In genomic region chr16:4068588-4068987, GRCm38 (mm10) we compare ENCODE assay signal across 9 mouse cellular contexts. TPM values are rescaled to one million over a fixed set of nuclear protein-coding genes. Genes with fewer than 3 reads are reported as not detected.
A peak's percentile ranks its signal among the peaks of the same experiment; 100 is the strongest.
DNase-seq lines count a peak whose midpoint lies in the region; ATAC-seq and TF ChIP-seq lines count a peak whose summit lies in the region.
"Had no signal": no experiment of that assay in that cellular context is flagged by ENCODE, and none has a peak within 500 bp of the region (broad histone marks: within the 10 kb centered on the region; RNA-seq: fewer than 3 reads in every experiment).

No protein-coding gene starts in this region.

- peak; percentile 54; the same call in 1 of the 2 replicates for TF ChIP-seq CTCF in G1E (IDR thresholded peaks at IDR 0.05; ENCODE audit: low read depth, low read length)

- ATAC-seq in kidney, embryonic 15.5 days (replicated peaks; ENCODE audit: low FRiP score), result no peak
- ATAC-seq in G1E (ENCODE audit: extremely low read depth, insufficient number of reproducible peaks, low FRiP score, poor library complexity, severe bottlenecking), result peak; percentile 76
- ATAC-seq in common myeloid progenitor, adult 5-6 weeks (replicated peaks; ENCODE audit: low read depth, poor library complexity, severe bottlenecking), result peak; percentile 96
- ATAC-seq in midbrain, embryonic 14.5 days (ENCODE audit: low FRiP score, low TSS enrichment), result no peak

- H3K4me2 ChIP-seq in kidney, embryonic 15.5 days, result no peak overlapping the region
- H3K4me2 ChIP-seq in midbrain, embryonic 14.5 days (ENCODE audit: low read length), result no peak overlapping the region
- H3K4me2 ChIP-seq: embryonic facial prominence, embryonic 15.5 days had no signal

- DNase-seq in kidney, adult 11 months, result peak; percentile 33
- peak; percentile 30 for DNase-seq in G1E (ENCODE audit: low spot score)
- peak; percentile 64 to 75 for DNase-seq in heart, postnatal 14 days
- peak; percentile 37 to 41 for DNase-seq in left cerebral cortex, postnatal 25 days (ENCODE audit: low spot score in 2 of 2)
- peak; percentile 70 for DNase-seq in midbrain, embryonic 14.5 days
- DNase-seq in thymus, postnatal 10 days (ENCODE audit: low spot score in 2 of 2), result peak; percentile 16 to 59

- WGBS in kidney, embryonic 15.5 days, result 55% methylated on average over 8 of the region's 8 CpGs
- 62% methylated on average over 8 of the region's 8 CpGs for WGBS in midbrain, embryonic 14.5 days

- no peak overlapping the region for H3K4me3 ChIP-seq in kidney, embryonic 15.5 days (replicated peaks)
- no peak overlapping the region for H3K4me3 ChIP-seq in G1E (ENCODE audit: low read depth, low read length)
- H3K4me3 ChIP-seq in midbrain, embryonic 14.5 days (replicated peaks; ENCODE audit: low read depth, low read length), result no peak overlapping the region
- H3K4me3 ChIP-seq: embryonic facial prominence, embryonic 15.5 days had no signal

- no peaks in the 10 kb centered on the region for H3K4me1 ChIP-seq in kidney, embryonic 15.5 days
- peaks cover under 1% of the 10 kb centered on the region; the same call in 1 of the 2 replicates for H3K4me1 ChIP-seq in G1E (ENCODE audit: insufficient read depth, low read depth, low read length)
- H3K4me1 ChIP-seq in midbrain, embryonic 14.5 days (ENCODE audit: control insufficient read depth, insufficient read depth, low read length), result no peaks in the 10 kb centered on the region
- H3K4me1 ChIP-seq: embryonic facial prominence, embryonic 15.5 days had no signal

- no peaks in the 10 kb centered on the region for H3K9me3 ChIP-seq in kidney, embryonic 15.5 days (replicated peaks)
- no peaks in the 10 kb centered on the region for H3K9me3 ChIP-seq in G1E (replicated peaks)
- no peaks in the 10 kb centered on the region for H3K9me3 ChIP-seq in midbrain, embryonic 14.5 days (ENCODE audit: control insufficient read depth, low read length)
- H3K9me3 ChIP-seq: embryonic facial prominence, embryonic 15.5 days had no signal

- intact Hi-C loops in heart, postnatal 14 days (cut with DNase I), result loop anchor here (2.0 kb wide), 1 partner anchor 220 kb away; no protein-coding TSS in a partner anchor
- intact Hi-C loops in left cerebral cortex, postnatal 25 days (cut with DNase I), result no loop called here

- no peak overlapping the region for H3K27ac ChIP-seq in kidney, embryonic 15.5 days
- no peak overlapping the region for H3K27ac ChIP-seq in midbrain, embryonic 14.5 days (replicated peaks; ENCODE audit: low read depth, low read length)
- H3K27ac ChIP-seq: embryonic facial prominence, embryonic 15.5 days had no signal

- H3K27me3 ChIP-seq in kidney, embryonic 15.5 days, result no peaks in the 10 kb centered on the region
- no peaks in the 10 kb centered on the region for H3K27me3 ChIP-seq in G1E (ENCODE audit: insufficient read depth, low read length)
- no peaks in the 10 kb centered on the region for H3K27me3 ChIP-seq in midbrain, embryonic 14.5 days (ENCODE audit: control insufficient read depth, insufficient read depth, low read length)
- H3K27me3 ChIP-seq: embryonic facial prominence, embryonic 15.5 days had no signal

- no peak overlapping the region for H3K9ac ChIP-seq in kidney, embryonic 15.5 days
- no peak overlapping the region for H3K9ac ChIP-seq in midbrain, embryonic 14.5 days (replicated peaks; ENCODE audit: low read length)
- H3K9ac ChIP-seq: embryonic facial prominence, embryonic 15.5 days had no signal

- peaks cover 61% of the 10 kb centered on the region for H3K36me3 ChIP-seq in kidney, embryonic 15.5 days
- peaks cover 80% of the 10 kb centered on the region for H3K36me3 ChIP-seq in G1E (replicated peaks)
- peaks cover 45% of the 10 kb centered on the region for H3K36me3 ChIP-seq in midbrain, embryonic 14.5 days (ENCODE audit: control insufficient read depth, insufficient read depth, low read length)

RNA-seq across cellular contexts. Expression of gene Trap1, which starts 9.0 kb away (rescaled TPM):
- 105 and 110 TPM in 2 replicates for polyA plus RNA-seq in kidney, embryonic 15.5 days (2015; fragmentation: Nextera tagmentation; extraction: Ambion mirVana)
- total RNA-seq in G1E (2014; fragmentation: Nextera tagmentation) (134 and 135 TPM in 2 replicates), G1E (2017) (111 and 117 TPM in 2 replicates)
- polyA plus RNA-seq in G1E (2012), result 413 and 470 TPM in 2 replicates
- 154 and 169 TPM in 2 replicates for total RNA-seq in common myeloid progenitor, adult 5-6 weeks (2017)
- 100 to 1,000 TPM; 161 to 173 TPM for total RNA-seq in heart, postnatal 14 days (2021)
- 10 to 100 TPM; 66.0 to 68.7 TPM for total RNA-seq in left cerebral cortex, postnatal 25 days (2021)
- 47.0 and 49.2 TPM in 2 replicates for polyA plus RNA-seq in midbrain, embryonic 14.5 days (2014; fragmentation: Nextera tagmentation; extraction: Ambion mirVana)

RNA-seq across cellular contexts. Expression of gene Dnase1, which starts 31.8 kb away (rescaled TPM):
- polyA plus RNA-seq in kidney, embryonic 15.5 days (2015; fragmentation: Nextera tagmentation; extraction: Ambion mirVana), result 6.3 and 6.5 TPM in 2 replicates
- total RNA-seq in G1E (2014; fragmentation: Nextera tagmentation), result not detected in 2 replicates
- 0.41 and 0.49 TPM in 2 replicates for total RNA-seq in G1E (2017)
- not detected in 2 replicates for polyA plus RNA-seq in G1E (2012)
- 0.32 TPM in 1 of 2 replicates, not detected in the other for total RNA-seq in common myeloid progenitor, adult 5-6 weeks (2017)
- total RNA-seq in heart, postnatal 14 days (2021), result not detected
- total RNA-seq in left cerebral cortex, postnatal 25 days (2021), result not detected
- 5.9 and 7.0 TPM in 2 replicates for polyA plus RNA-seq in midbrain, embryonic 14.5 days (2014; fragmentation: Nextera tagmentation; extraction: Ambion mirVana)

Comparison
In these comparisons a context has a peak if more than half of its experiments do, and no peak if none do; other contexts are left out.
1. ATAC-seq: peak in G1E (single experiment) and common myeloid progenitor, adult 5-6 weeks (single experiment); none in kidney, embryonic 15.5 days (single experiment) and midbrain, embryonic 14.5 days (single experiment).
2. Peak in every context shown above with its lines, with median percentiles within 50 percentile points of each other: DNase-seq.